Mouse (Mus musculus): ENCODE measurements around the gene Eprs.

Gene Eprs

GRCm38 (mm10) chr1:185358211-185358610 lies 4.6 kb upstream of the Eprs start:
- DNase-seq (ENCODE audit: low spot score in 2 of 2), result no peak

GRCm38 (mm10) chr1:185363526-185364182 lies 810 bp downstream of the Eprs start:
- peak; percentile 42 to 45 for DNase-seq (ENCODE audit: low spot score in 2 of 2)

GRCm38 (mm10) chr1:185364183-185364540 lies 1.3 kb downstream of the Eprs start:
- no peak for DNase-seq (ENCODE audit: low spot score in 2 of 2)

- no peak for DNase-seq (ENCODE audit: low spot score in 2 of 2)
Observed at GRCm38 (mm10) chr1:185367383-185367782, 4.5 kb downstream of the Eprs start.

- DNase-seq (ENCODE audit: low spot score in 2 of 2), result no peak
Observed at GRCm38 (mm10) chr1:185369979-185370378, 7.1 kb downstream of the Eprs start.

DNA sequence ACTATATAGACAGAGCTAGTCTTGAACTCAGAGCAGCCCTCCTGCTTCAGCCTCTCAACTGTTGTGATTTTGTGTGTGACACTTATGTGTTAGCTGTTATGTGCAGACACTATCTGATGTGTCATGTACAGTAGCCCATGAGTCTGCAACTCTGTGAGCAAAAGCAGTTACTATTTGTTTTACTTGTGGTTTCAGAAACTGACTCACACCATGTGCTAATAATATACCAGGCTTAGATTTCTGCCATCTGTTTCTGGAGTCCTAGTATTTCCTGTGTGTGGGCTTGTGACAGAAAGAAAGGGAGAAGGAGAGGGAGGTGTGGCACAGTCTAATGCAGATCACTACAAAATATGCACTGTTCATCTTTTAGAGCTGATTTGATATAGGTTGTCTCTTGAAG lies 13.5 kb downstream of the Eprs start:
- peak; percentile 49 to 54 for DNase-seq (ENCODE audit: low spot score in 2 of 2)

DNA sequence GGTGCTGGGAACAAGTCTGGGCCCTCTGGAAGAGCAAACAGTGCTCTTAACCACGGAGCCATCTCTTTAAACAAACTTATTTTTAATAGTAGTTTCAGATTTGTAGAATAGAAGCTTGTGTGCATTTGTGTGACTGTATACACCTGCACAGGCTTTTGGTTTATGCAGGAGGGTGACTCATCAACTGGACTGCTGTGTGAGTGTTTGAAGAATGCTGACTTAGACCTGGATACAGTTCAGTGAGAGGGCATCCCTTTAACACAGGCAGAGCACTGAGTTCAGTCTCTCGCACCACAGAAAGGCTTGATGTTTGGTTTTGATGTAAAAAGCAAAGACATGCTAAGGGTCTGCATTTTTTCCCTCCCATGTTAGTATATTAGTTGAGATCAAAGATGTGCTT lies 14.6 kb downstream of the Eprs start:
- DNase-seq (ENCODE audit: low spot score in 2 of 2), result no peak

DNA sequence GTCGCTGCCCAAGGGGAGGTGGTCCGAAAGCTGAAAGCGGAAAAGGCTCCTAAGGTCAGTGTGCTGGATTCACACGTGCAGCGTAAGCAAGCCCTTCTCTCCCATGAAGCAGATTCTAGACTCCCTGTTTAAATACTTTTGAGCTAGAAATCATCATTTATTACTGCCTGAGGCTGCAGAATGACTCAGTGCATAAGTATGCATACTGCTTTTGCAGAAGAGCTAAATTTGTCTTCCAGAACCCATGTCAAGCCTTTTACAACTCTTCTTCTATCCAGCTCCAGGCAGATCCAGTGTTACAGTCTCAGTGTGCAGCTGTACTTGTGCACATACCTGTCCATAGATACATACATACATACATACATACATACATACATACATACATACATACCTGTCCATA lies 38.8 kb downstream of the Eprs start:
- DNase-seq (ENCODE audit: low spot score in 2 of 2), result peak in 1 of 2 experiments; percentile 8

GRCm38 (mm10) chr1:185404021-185404420 lies 41.2 kb downstream of the Eprs start:
- peak in 1 of 2 experiments; percentile 24 for DNase-seq (ENCODE audit: low spot score in 2 of 2)

DNA sequence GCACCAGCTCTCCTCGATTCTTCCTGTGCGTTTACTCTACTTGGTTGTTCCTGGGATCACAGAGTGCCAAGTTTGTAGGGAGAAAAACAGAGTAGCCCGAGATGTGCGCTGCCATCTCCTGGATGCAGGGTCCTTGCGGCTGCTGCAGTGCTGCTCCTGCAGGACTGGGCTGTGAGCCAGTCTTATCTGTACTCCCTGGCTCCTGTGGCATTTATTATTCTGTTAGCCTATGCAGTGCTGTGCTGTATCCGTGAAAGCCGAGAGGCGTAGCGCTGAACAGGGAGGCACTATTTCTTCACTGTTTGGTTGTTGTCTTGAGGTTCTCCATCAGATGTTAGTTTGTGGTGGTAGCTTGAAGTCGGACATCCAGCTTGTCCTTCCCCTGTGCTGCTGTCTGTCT lies 43.1 kb downstream of the Eprs start:
- DNase-seq (ENCODE audit: low spot score in 2 of 2), result no peak

DNA sequence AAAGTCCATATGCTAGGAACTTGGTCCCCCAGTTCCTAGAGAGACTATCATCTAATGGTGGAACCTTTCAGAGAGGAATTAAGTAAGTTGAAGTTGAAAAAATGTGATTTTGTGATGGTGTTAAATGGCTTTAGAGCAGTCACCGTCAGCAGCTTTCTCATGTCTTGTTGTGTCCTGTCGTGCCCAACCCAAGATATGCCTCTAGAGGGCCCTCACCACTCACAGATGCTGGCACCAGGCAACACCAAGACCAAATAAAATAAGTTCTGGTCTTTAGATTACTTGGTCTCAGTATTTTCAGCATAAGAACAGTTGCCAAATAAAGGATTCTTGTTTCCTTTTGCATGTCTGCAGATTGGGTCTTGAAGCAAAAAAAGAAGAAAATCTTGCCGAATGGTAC lies 47.0 kb downstream of the Eprs start:
- no peak for DNase-seq (ENCODE audit: low spot score in 2 of 2)

GRCm38 (mm10) chr1:185418011-185418410 lies 55.2 kb downstream of the Eprs start:
- no peak for DNase-seq (ENCODE audit: low spot score in 2 of 2)

DNA sequence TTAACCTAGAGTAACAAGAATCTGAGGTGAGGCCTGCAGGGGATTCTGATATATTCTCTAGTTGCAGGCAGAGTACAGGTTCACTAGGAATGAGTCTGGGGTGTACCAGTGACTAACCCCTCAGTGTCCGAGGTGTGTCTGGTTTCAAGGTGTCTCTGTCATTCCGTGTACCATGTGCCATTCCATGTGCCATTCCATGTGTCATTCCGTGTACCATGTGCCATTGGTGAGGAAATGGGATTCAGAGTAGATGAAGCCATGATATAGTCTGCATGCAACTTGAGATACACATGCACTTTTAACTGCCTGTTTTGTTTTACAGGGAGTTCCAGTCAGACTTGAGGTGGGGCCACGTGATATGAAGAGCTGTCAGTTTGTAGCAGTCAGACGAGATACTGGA lies 57.0 kb downstream of the Eprs start:
- no peak for DNase-seq (ENCODE audit: low spot score in 2 of 2)

DNA sequence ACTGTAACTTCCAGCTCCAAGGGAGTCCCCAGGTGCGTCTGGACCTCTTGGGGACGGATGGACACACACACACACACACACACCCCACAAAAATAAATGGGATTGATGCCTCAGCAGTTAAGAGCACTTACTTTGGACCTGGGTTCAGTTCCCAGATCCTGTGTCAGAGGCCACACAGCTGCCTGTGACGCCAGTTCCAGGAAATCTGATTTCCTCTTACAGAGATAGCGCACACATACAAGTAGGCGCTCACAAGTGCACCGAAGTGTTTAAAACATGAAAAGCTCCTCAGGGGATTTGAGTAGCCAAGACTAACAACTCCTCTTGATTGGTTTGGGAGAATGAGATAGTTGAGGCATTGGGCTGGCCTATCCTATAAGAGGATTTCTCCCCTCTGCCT lies 57.9 kb downstream of the Eprs start:
- no peak for DNase-seq (ENCODE audit: low spot score in 2 of 2)

- no peak for DNase-seq (ENCODE audit: low spot score in 2 of 2)
Observed at GRCm38 (mm10) chr1:185426583-185426982, 63.7 kb downstream of the Eprs start.

DNA sequence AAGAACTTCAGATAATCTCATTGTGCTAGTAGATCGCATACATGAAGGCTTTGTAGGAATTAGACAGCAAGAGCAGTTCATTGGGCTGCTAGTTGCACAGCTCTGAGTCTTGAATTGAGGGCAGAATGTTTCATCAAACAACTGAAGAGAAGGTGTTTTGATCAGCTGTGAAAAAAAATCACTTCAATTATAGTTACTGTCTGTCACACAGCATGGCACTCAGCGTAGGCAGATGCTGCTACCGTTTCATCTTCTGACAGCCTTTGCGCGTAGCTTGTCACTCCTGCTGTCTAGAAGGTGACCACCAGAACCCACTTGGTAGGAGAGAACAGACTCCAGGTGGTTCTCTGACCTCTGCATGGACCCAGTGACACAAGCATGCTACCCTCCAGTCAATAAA lies 67.6 kb downstream of the Eprs start:
- DNase-seq (ENCODE audit: low spot score in 2 of 2), result peak in 1 of 2 experiments; percentile 28

DNA sequence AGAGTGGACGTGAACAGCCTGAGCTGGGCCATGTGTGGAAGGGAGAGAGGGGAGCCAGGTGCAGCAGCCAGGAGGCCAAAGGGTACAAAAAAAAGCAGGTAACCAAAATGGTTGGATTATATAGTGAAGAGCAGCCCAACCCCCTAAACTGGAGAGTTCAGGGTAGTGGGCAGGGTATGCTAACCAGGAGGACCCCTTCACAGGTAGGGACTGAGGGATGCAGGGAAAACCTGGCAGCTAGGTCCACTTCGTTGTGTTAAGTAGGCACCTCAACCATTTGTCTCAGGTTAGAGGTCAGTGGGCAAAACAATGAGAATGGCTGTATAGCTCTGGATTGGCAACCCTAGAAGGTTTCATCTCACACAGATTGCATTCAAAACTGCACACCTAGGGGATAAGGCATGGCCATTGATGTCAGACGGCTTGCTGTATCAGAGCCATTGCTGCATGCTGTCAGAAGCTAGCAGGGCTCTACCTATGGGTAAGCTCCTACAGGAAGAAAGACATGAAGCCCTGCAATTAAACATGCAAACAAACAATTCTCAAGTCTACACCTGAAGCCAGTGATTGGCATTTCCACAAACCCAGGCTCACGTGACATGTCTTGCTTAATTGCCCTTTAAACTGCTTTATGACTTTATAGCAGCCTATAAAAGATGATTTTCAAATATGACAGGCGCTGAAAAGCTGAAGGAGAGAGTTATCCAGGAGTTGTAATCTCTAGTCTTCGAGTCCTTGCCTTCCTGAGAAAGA lies 68.6 kb downstream of the Eprs start:
- no peak for DNase-seq (ENCODE audit: low spot score in 2 of 2)

GRCm38 (mm10) chr1:185431998-185432317 lies 69.1 kb downstream of the Eprs start:
- no peak for DNase-seq (ENCODE audit: low spot score in 2 of 2)

DNA sequence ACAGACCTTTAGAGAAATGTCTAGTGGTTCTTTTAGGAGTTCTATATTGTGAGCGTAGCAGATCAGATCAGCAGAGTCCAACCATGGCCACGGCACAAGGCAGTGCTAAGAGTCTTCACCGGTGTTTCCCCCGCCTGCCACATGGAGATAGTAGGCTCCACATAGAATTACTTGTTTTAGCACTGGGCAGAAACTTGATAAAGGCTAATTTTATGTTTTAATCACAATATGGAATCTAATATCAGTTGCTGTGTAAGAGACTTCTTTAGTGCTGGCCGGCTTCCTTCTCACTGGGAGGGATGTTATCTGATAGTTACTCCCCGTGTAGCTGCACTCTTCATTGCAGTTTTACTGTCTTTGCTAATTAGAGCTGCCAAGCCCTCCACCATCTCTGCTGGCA lies 70.3 kb downstream of the Eprs start:
- DNase-seq (ENCODE audit: low spot score in 2 of 2), result no peak

DNA sequence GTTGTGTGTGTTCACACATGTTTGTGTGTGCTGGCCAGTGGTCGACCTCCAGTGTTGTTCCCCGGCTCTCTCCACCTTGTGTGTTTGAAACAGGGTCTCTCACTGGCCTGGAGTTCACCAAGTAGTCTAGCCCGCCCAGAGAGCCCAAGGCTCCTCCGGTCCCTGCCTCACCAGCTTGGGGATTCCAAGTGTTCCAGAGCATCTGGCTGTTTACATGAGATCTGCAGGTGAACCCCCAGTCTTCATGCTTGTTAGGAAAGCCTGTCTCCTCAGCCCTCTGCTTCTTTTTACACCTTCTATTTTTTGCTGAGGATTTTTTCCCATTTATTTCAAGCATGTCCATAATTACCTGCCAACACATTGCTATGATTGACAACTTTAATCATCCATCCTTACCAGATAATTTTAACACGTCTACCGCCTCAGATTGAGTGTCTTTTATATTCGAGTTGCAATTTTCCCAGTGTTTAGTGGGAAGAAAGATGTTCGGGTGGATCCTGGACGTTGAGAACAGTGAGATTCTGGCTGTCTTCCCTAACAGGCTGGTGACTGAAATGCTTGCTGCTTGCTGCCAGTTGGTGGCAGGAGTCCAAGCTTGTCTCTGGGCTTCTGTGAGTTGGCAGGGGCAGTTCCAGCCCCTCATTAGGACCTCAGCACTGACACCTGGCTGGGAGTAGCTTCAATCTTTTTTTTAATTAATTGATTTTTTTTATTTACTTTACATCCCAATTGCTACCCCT lies 76.2 kb downstream of the Eprs start:
- peak; percentile 42 to 56 for DNase-seq (ENCODE audit: low spot score in 2 of 2)

DNA sequence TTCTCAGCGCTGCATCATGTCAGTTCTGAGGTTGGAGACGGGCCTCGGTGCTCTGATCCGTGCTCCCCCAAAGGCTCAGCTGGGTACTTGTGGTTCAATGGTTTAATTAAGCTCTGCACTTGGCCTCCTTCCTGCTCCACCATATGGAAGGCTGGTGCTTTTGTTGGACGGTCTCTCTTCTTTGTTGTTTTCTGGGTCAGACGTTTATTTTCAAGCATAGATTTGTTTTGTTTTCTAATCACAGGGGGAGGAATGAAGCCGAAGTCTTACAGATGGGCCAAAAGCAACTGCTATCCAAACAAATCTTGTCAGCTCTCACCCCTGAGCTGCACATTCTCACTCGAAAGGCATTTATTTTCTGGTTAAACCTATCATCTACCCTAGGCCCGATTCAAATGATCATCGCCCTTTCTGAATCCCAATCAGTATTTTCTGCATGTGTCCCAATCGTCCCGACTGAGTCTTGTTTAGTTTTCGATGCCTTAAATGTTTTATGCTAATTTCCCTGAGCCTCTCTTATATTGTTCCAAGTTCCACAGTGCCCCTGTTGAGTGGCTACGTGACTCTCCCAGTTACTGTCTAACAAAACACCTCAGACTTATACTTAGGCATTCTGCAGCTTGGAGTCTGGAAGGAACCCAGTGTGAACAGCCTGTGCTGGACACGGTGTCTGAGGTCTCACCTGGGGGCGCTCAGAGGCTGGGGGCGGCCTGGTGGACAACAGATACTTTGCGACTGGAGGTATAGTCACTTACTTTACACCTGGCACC lies 79.0 kb downstream of the Eprs start:
- DNase-seq (ENCODE audit: low spot score in 2 of 2), result no peak

DNA sequence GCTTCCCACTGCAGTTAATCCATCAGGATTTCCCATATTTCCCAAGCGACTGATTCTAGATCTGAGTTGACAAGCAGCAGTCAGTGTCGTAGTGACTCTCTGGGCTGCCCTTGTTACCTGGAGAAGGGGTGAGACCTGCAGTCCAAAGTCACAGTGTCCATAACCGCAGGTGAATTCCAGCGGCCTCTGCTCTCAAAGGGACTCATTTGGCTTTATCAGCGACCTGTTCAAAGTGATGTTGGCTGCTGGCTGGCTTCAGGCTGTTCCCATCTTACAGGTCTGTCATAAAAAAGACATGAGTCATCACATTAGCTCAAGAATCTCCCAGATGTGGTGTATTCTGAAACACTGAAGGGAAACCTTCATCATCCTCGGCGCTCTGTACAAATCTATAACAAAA lies 86.1 kb downstream of the Eprs start:
- no peak for DNase-seq (ENCODE audit: low spot score in 2 of 2)

All from left cerebral cortex, adult 9 months (tissue).